Mouse (Mus musculus) CH12.LX (cell line): ENCODE measurements around the gene Ctnna2. TPM values are rescaled to one million over a fixed set of nuclear protein-coding genes. Genes with fewer than 3 reads are reported as not detected.

Source experiments
- DNase-seq: peaks from one replicate; pipeline ENCODE4 v3.0.0-alpha.2; 2013; ENCODE audit errors: extremely low read depth
- H3K27ac ChIP-seq: 2 replicates; pipeline ENCODE4 v1.5.1; 2012; ENCODE audit warnings: low read depth, mild to moderate bottlenecking, control low read depth, moderate library complexity; ENCODE audit not compliant: insufficient read depth
- H3K27me3 ChIP-seq: replicated peaks from 2 replicates; pipeline ENCODE3; 2012; ENCODE audit warnings: inconsistent platforms
- H3K36me3 ChIP-seq, 2 experiments: replicated peaks in 1 of 2; 2 replicates each; pipeline versions ENCODE3 to v1.6.1; 2012; ENCODE audit warnings: inconsistent platforms in 1 of 2, low read length in 1 of 2, mild to moderate bottlenecking in 1 of 2, mixed read lengths in 1 of 2, moderate library complexity in 1 of 2; ENCODE audit not compliant: control insufficient read depth in 1 of 2, insufficient read depth in 1 of 2
- H3K4me1 ChIP-seq, 2 experiments: 2 replicates each; pipeline ENCODE4 v1.6.1; 2012; ENCODE audit warnings: inconsistent platforms in 1 of 2, moderate library complexity in 1 of 2; ENCODE audit not compliant: insufficient read depth in 2 of 2, control insufficient read depth in 1 of 2
- H3K4me2 ChIP-seq: 2 replicates; pipeline ENCODE4 v1.6.1; 2012; ENCODE audit warnings: low read depth, mild to moderate bottlenecking, control low read depth; ENCODE audit not compliant: poor library complexity, insufficient read depth, severe bottlenecking
- H3K4me3 ChIP-seq, 3 experiments: fragments of 150-350 bp in 1 of 3; sonication (generic) in 1 of 3; replicated peaks in 1 of 3; 2 replicates each; pipeline versions ENCODE3 to v1.5.1; 2011 to 2012; ENCODE audit warnings: low read depth in 2 of 3, low read length in 2 of 3, mild to moderate bottlenecking in 2 of 3, moderate library complexity in 2 of 3, control low read depth in 1 of 3, improper control_type of control experiment in 1 of 3, inconsistent platforms in 1 of 3, mixed read lengths in 1 of 3; ENCODE audit not compliant: poor library complexity in 1 of 3
- H3K79me2 ChIP-seq: replicated peaks from 2 replicates; pipeline ENCODE4 v1.6.1; 2012; ENCODE audit warnings: mild to moderate bottlenecking, moderate library complexity; ENCODE audit not compliant: control insufficient read depth, poor library complexity, insufficient read depth, severe bottlenecking; ENCODE audit errors: extremely low read depth
- H3K9ac ChIP-seq: 2 replicates; pipeline ENCODE4 v1.6.1; 2012; ENCODE audit warnings: low read depth, mild to moderate bottlenecking, control low read depth, moderate library complexity; ENCODE audit not compliant: insufficient read depth
- H3K9me3 ChIP-seq: replicated peaks from 2 replicates; pipeline ENCODE3; 2012; ENCODE audit warnings: low read length, inconsistent platforms, mixed read lengths
- CHD1 ChIP-seq: IDR thresholded peaks from 2 replicates; pipeline ENCODE4 v1.6.1; 2012; ENCODE audit warnings: low read depth, low read length, improper control_type of control experiment, inconsistent platforms
- CTCF ChIP-seq, 2 experiments: IDR thresholded peaks in 1 of 2; conservative IDR thresholded peaks in 1 of 2; 2 replicates each; pipeline ENCODE4 v1.5.1; 2011 to 2012; ENCODE audit warnings: low read depth in 2 of 2, low read length in 2 of 2, improper control_type of control experiment in 1 of 2, inconsistent platforms in 1 of 2, mild to moderate bottlenecking in 1 of 2, moderate library complexity in 1 of 2
- E2F4 ChIP-seq: IDR thresholded peaks from 2 replicates; pipeline ENCODE4 v1.6.1; 2011; ENCODE audit warnings: low read depth, low read length, improper control_type of control experiment; ENCODE audit not compliant: insufficient replicate concordance
- ETS1 ChIP-seq: conservative IDR thresholded peaks from 2 replicates; pipeline ENCODE4 v1.6.1; 2012; ENCODE audit warnings: low read depth, mild to moderate bottlenecking, inconsistent platforms, low read length, improper control_type of control experiment, moderate library complexity
- JUN ChIP-seq: IDR thresholded peaks from 2 replicates; pipeline ENCODE4 v1.6.1; 2011; ENCODE audit warnings: low read depth, mild to moderate bottlenecking, low read length, improper control_type of control experiment, moderate library complexity; ENCODE audit not compliant: insufficient read depth
- JUND ChIP-seq: conservative IDR thresholded peaks from 2 replicates; pipeline ENCODE4 v1.6.1; 2011; ENCODE audit warnings: low read depth, low read length, improper control_type of control experiment
- MAFK ChIP-seq: IDR thresholded peaks from 2 replicates; pipeline ENCODE4 v1.6.1; 2011; ENCODE audit warnings: low read length, improper control_type of control experiment; ENCODE audit not compliant: insufficient replicate concordance
- MAX ChIP-seq: IDR thresholded peaks from 2 replicates; pipeline ENCODE4 v1.6.1; 2011; ENCODE audit warnings: low read length, improper control_type of control experiment
- MXI1 ChIP-seq: IDR thresholded peaks from 2 replicates; pipeline ENCODE4 v1.6.1; 2011; ENCODE audit warnings: mild to moderate bottlenecking, low read depth, low read length, improper control_type of control experiment
- MYC ChIP-seq: IDR thresholded peaks from 2 replicates; pipeline ENCODE4 v1.6.1; 2011; ENCODE audit warnings: low read depth, mild to moderate bottlenecking, improper control_type of control experiment, low read length
- NRF1 ChIP-seq: IDR thresholded peaks from 2 replicates; pipeline ENCODE4 v1.6.1; 2014; ENCODE audit warnings: low read depth, mild to moderate bottlenecking, inconsistent platforms, low read length, improper control_type of control experiment, moderate library complexity
- PAX5 ChIP-seq: IDR thresholded peaks from 2 replicates; pipeline ENCODE4 v1.6.1; 2012; ENCODE audit warnings: low read length, inconsistent platforms, mixed read lengths
- RAD21 ChIP-seq: IDR thresholded peaks from 2 replicates; pipeline ENCODE4 v1.6.1; 2011; ENCODE audit warnings: low read depth, mild to moderate bottlenecking, low read length, improper control_type of control experiment, moderate library complexity
- SIN3A ChIP-seq: IDR thresholded peaks from 2 replicates; pipeline ENCODE4 v1.6.1; 2012; ENCODE audit warnings: low read length, improper control_type of control experiment, inconsistent platforms
- SMC3 ChIP-seq: IDR thresholded peaks from 2 replicates; pipeline ENCODE4 v1.6.1; 2011; ENCODE audit warnings: low read depth, low read length, improper control_type of control experiment
- TBP ChIP-seq: conservative IDR thresholded peaks from 2 replicates; pipeline ENCODE4 v1.6.1; 2011; ENCODE audit warnings: low read depth, low read length, improper control_type of control experiment
- TCF12 ChIP-seq: IDR thresholded peaks from 2 replicates; pipeline ENCODE4 v1.6.1; 2014; ENCODE audit warnings: low read depth, mild to moderate bottlenecking, inconsistent platforms, low read length, improper control_type of control experiment
- UBTF ChIP-seq: IDR thresholded peaks from 2 replicates; pipeline ENCODE4 v1.6.1; 2012; ENCODE audit warnings: low read depth, mild to moderate bottlenecking, inconsistent platforms, low read length, improper control_type of control experiment, moderate library complexity
- USF1 ChIP-seq: IDR thresholded peaks from 2 replicates; pipeline ENCODE4 v1.6.1; 2014; ENCODE audit warnings: low read depth, mild to moderate bottlenecking, inconsistent platforms, low read length, improper control_type of control experiment
- ZMIZ1 ChIP-seq: IDR thresholded peaks from 2 replicates; pipeline ENCODE4 v1.6.1; 2012; ENCODE audit warnings: low read depth, mild to moderate bottlenecking, inconsistent platforms, low read length, improper control_type of control experiment
- dilution Hi-C: fragments of 300-500 bp; cut with MboI; formaldehyde crosslinking; loops from 2 replicates; pipeline ENCODE4 v1.14.3; 2020; ENCODE audit warnings: low sequenced_read_pairs; ENCODE audit not compliant: extremely low pct_unique_long_range_greater_than_20kb, extremely low pct_ligation_motif_present
- in situ Hi-C: fragments of 300-500 bp; cut with MboI; formaldehyde crosslinking; loops from 3 replicates; pipeline ENCODE4 v1.14.3; 2019; ENCODE audit warnings: low sequenced_read_pairs, low pct_ligation_motif_present, low pct_unique_long_range_greater_than_20kb, mixed read lengths
- polyA plus RNA-seq: library from polyadenylated mRNA; unstranded; fragments of >175 nt; gene quantifications from 2 replicates; pipeline ENCODE4 v1.2.1, GENCODE M21; 2012; ENCODE audit warnings: low read depth; ENCODE audit not compliant: insufficient read length
- total RNA-seq, 2 experiments: library from RNA; depleted of rRNA; stranded (reverse); fragments of 300-350 nt in 1 of 2; fragments of >200 nt in 1 of 2; gene quantifications; 2 replicates each; pipeline ENCODE4 v1.2.3; 2012 to 2014

Ctnna2 gene
- total and polyA plus RNA-seq, 3 experiments: not detected

DNA sequence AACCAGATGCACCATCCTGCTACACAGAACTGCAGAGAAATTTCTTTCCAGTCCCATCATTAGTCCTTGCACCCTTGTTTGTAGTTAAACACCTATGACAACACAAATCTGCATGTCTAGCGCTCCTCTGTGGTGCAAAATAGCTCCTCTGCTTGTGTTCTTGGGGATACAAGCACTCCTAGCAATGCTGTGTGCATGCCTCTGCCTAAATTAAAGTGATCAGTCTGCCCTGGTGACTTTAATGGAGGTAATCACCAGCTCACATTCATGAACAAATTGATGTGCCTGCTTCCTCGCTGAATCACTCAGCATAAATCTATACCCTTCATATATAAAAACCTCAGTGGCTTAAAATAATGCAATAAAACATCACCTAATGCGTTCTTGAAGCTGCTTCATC lies 987.4 kb downstream of the Ctnna2 start:
- Histone ChIP-seq H3K9me3 (peaks cover 51% of the 10 kb centered on the region), H3K36me3 (no peaks in the 10 kb centered on the region), H3K79me2 (no peaks in the 10 kb centered on the region), H3K4me1 (no peaks in the 10 kb centered on the region), H3K9ac (no peak overlapping the region), H3K27ac (no peak overlapping the region), H3K27me3 (no peaks in the 10 kb centered on the region), H3K4me2 (no peak overlapping the region), H3K4me3 (no peak overlapping the region)
- no peak for TF ChIP-seq E2F4
- no peak for TF ChIP-seq CHD1
- in situ Hi-C loops (no loop called here), dilution Hi-C loops (no loop called here)
- DNase-seq: no peak

DNA sequence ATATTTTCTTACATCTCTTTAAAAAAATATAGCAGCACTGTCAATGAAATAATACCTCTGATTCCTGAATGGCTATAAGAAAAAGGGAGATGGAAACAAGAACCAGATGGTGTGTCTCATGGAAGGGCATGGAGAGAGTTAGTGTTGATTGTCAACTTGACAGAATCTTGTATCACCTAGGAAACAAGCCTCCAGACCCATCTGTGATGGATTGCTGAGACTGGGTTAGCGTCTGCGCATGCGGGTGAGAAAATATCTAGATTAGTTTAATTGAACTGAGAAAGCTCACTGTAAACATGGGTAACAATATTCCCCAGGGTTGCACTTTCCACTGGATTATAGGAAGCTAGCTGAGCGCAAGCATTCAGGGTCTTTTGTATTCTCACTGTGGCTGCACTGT lies 994.7 kb downstream of the Ctnna2 start:
- no peaks in the 10 kb centered on the region for H3K36me3 ChIP-seq
- H3K27me3 ChIP-seq: no peaks in the 10 kb centered on the region
- no peak for DNase-seq
- H3K9ac ChIP-seq: no peak overlapping the region
- in situ Hi-C loops: no loop called here
- H3K9me3 ChIP-seq: peaks cover 45% of the 10 kb centered on the region
- no peaks in the 10 kb centered on the region for H3K4me1 ChIP-seq
- dilution Hi-C loops: no loop called here
- H3K27ac ChIP-seq: no peak overlapping the region
- H3K4me3 ChIP-seq: no peak overlapping the region
- H3K4me2 ChIP-seq: no peak overlapping the region
- H3K79me2 ChIP-seq: no peaks in the 10 kb centered on the region
- no peak for TF ChIP-seq RAD21
- TF ChIP-seq JUN: no peak
- TF ChIP-seq NRF1: no peak
- no peak for TF ChIP-seq CTCF (conservative IDR thresholded peaks at IDR 0.05 in 1 of 2, IDR thresholded peaks at IDR 0.05 in 1 of 2; ENCODE audit: low read depth in 2 of 2, low read length in 2 of 2)
- TF ChIP-seq MYC: no peak
- no peak for TF ChIP-seq TCF12
- TF ChIP-seq ETS1: no peak
- TF ChIP-seq MAFK: no peak
- TF ChIP-seq MAX: no peak
- TF ChIP-seq JUND: no peak
- no peak for TF ChIP-seq ZMIZ1
- TF ChIP-seq SIN3A: no peak
- TF ChIP-seq TBP: no peak
- no peak for TF ChIP-seq PAX5
- TF ChIP-seq UBTF: no peak
- no peak for TF ChIP-seq USF1
- TF ChIP-seq MXI1: no peak
- no peak for TF ChIP-seq SMC3
